Mouse (Mus musculus) midbrain, postnatal 0 days (tissue): ENCODE measurements at regions not wholly inside any gene's neighbourhood (a gene's known extent, or its start where the extent isn't known, plus 50 kb on each side); places are given as distances from the start of the nearest gene placed in this dataset.
"Not testable (repeated sequence)": the region's sequence is repeated elsewhere in the genome, so short reads cannot be mapped to it uniquely, and the experiment has no call there.

Source experiments
- ATAC-seq: fragments of 200-750 bp; cut with Nextera tagmentation; 2 replicates; pipeline ENCODE4 v1.8.0; 2017; ENCODE audit warnings: moderate number of reproducible peaks, mild to moderate bottlenecking, moderate TSS enrichment, moderate library complexity; ENCODE audit not compliant: low FRiP score
- DNase-seq: peaks from one replicate; pipeline ENCODE4 v3.0.0-alpha.2; 2015; ENCODE audit warnings: low spot score
- H3K27ac ChIP-seq: fragments of 300-500 bp; sonication (generic); 2 replicates; pipeline ENCODE4 v1.5.1; 2014; ENCODE audit warnings: low read depth, mild to moderate bottlenecking, low read length, mixed read lengths
- H3K27me3 ChIP-seq: fragments of 300-500 bp; sonication (generic); 2 replicates; pipeline ENCODE4 v1.6.1; 2014; ENCODE audit warnings: low read length, control low read depth, mixed read lengths; ENCODE audit not compliant: insufficient read depth
- H3K36me3 ChIP-seq: fragments of 300-500 bp; sonication (generic); 2 replicates; pipeline ENCODE4 v1.6.1; 2014; ENCODE audit warnings: low read length, control low read depth, mixed read lengths; ENCODE audit not compliant: insufficient read depth
- H3K4me1 ChIP-seq: fragments of 300-500 bp; sonication (generic); 2 replicates; pipeline ENCODE4 v1.6.1; 2014; ENCODE audit warnings: mild to moderate bottlenecking, control low read depth, antibody characterized with exemption, low read length, mixed read lengths; ENCODE audit not compliant: insufficient read depth
- H3K4me2 ChIP-seq: fragments of 300-500 bp; sonication (generic); 2 replicates; pipeline ENCODE4 v1.6.1; 2014; ENCODE audit warnings: low read depth, mild to moderate bottlenecking, low read length, mixed read lengths; ENCODE audit not compliant: poor library complexity, severe bottlenecking
- H3K4me3 ChIP-seq: fragments of 300-500 bp; sonication (generic); 2 replicates; pipeline ENCODE4 v1.5.1; 2014; ENCODE audit warnings: low read depth, mild to moderate bottlenecking, low read length, moderate library complexity
- H3K9ac ChIP-seq: fragments of 300-500 bp; sonication (generic); replicated peaks from 2 replicates; pipeline ENCODE4 v1.6.1; 2014; ENCODE audit warnings: mild to moderate bottlenecking, low read length, moderate library complexity, mixed read lengths; ENCODE audit not compliant: poor library complexity, severe bottlenecking
- H3K9me3 ChIP-seq: fragments of 300-500 bp; sonication (generic); 2 replicates; pipeline ENCODE4 v1.6.1; 2016; ENCODE audit warnings: low read length, control low read depth
- CTCF ChIP-seq: IDR thresholded peaks from 2 replicates; pipeline ENCODE4 v1.5.1; 2016; ENCODE audit warnings: antibody characterized with exemption, mild to moderate bottlenecking
- WGBS: fragments of 180-500 bp; shearing (Covaris S2); extraction: QIAGEN DNeasy Blood & Tissue Kit; methylation state at CpG from one replicate; pipeline ENCODE4 v1.1.7; 2014; 5-methylcytosine and 5-hydroxymethylcytosine counted together

- not testable (repeated sequence) for H3K4me3 ChIP-seq
Measured at GRCm38 (mm10) chr11:12913401-12913800, 448.6 kb upstream of the Cobl start.

GRCm38 (mm10) chr11:12873712-12874111 lies 409.0 kb upstream of the Cobl start:
- H3K9me3 ChIP-seq: no peaks in the 10 kb centered on the region
- H3K4me3 ChIP-seq: no peak overlapping the region
- no peaks in the 10 kb centered on the region for H3K36me3 ChIP-seq
- no peak for TF ChIP-seq CTCF
- no peaks in the 10 kb centered on the region for H3K27me3 ChIP-seq
- H3K4me1 ChIP-seq: no peaks in the 10 kb centered on the region
- no peak for ATAC-seq
- WGBS: 81% methylated on average over 1 of the region's 1 CpGs
- H3K4me2 ChIP-seq: no peak overlapping the region
- no peak overlapping the region for H3K9ac ChIP-seq
- no peak overlapping the region for H3K27ac ChIP-seq
- no peak for DNase-seq

More at GRCm38 (mm10) chr11:12913401-12913800, 448.6 kb upstream of the Cobl start:
- not testable (repeated sequence) for H3K9ac ChIP-seq, H3K4me1 ChIP-seq, DNase-seq, ATAC-seq, H3K27me3 ChIP-seq, H3K4me2 ChIP-seq, H3K36me3 ChIP-seq, H3K9me3 ChIP-seq, H3K27ac ChIP-seq
- WGBS: 49% methylated on average over 6 of the region's 6 CpGs

GRCm38 (mm10) chr11:12872802-12873201 lies 408.0 kb upstream of the Cobl start:
- WGBS: 79% methylated on average over 2 of the region's 2 CpGs
- H3K27ac ChIP-seq: no peak overlapping the region
- DNase-seq (no peak), ATAC-seq (no peak)
- no peaks in the 10 kb centered on the region for H3K9me3 ChIP-seq
- TF ChIP-seq CTCF: no peak
- H3K4me1 ChIP-seq: no peaks in the 10 kb centered on the region
- no peaks in the 10 kb centered on the region for H3K36me3 ChIP-seq
- no peaks in the 10 kb centered on the region for H3K27me3 ChIP-seq
- no peak overlapping the region for H3K9ac ChIP-seq
- no peak overlapping the region for H3K4me3 ChIP-seq
- H3K4me2 ChIP-seq: no peak overlapping the region

GRCm38 (mm10) chr11:12872399-12872798 lies 407.6 kb upstream of the Cobl start:
- Histone ChIP-seq H3K27me3 (no peaks in the 10 kb centered on the region), H3K9ac (no peak overlapping the region), H3K36me3 (no peaks in the 10 kb centered on the region), H3K4me3 (no peak overlapping the region), H3K9me3 (no peaks in the 10 kb centered on the region), H3K27ac (no peak overlapping the region), H3K4me1 (no peaks in the 10 kb centered on the region), H3K4me2 (no peak overlapping the region)
- WGBS: 63% methylated on average over 1 of the region's 1 CpGs
- DNase-seq (no peak), ATAC-seq (no peak)
- TF ChIP-seq CTCF: no peak

- DNase-seq (no peak), ATAC-seq (no peak)
- no peaks in the 10 kb centered on the region for H3K27me3 ChIP-seq
- TF ChIP-seq CTCF: no peak
- no peak overlapping the region for H3K27ac ChIP-seq
- H3K4me1 ChIP-seq: no peaks in the 10 kb centered on the region
- no peaks in the 10 kb centered on the region for H3K36me3 ChIP-seq
- H3K4me2 ChIP-seq: no peak overlapping the region
- H3K4me3 ChIP-seq: no peak overlapping the region
- H3K9me3 ChIP-seq: no peaks in the 10 kb centered on the region
- no peak overlapping the region for H3K9ac ChIP-seq
Measured at GRCm38 (mm10) chr11:12867541-12867940, 402.8 kb upstream of the Cobl start.

GRCm38 (mm10) chr11:12865034-12865620 lies 400.4 kb upstream of the Cobl start:
- Histone ChIP-seq H3K4me2 (no peak overlapping the region), H3K9ac (no peak overlapping the region), H3K27ac (no peak overlapping the region), H3K9me3 (no peaks in the 10 kb centered on the region), H3K36me3 (no peaks in the 10 kb centered on the region), H3K27me3 (no peaks in the 10 kb centered on the region), H3K4me3 (no peak overlapping the region), H3K4me1 (no peaks in the 10 kb centered on the region)
- WGBS: 73% methylated on average over 2 of the region's 2 CpGs
- DNase-seq (no peak), ATAC-seq (no peak)
- TF ChIP-seq CTCF: no peak
